Mouse (Mus musculus) kidney, postnatal 14 days (tissue): ENCODE measurements at regions not wholly inside any gene's neighbourhood (a gene's known extent, or its start where the extent isn't known, plus 50 kb on each side); places are given as distances from the start of the nearest gene placed in this dataset.
A peak's percentile ranks its signal among the peaks of the same experiment; 100 is the strongest.

ENCODE experiments used
- DNase-seq: peaks from one replicate; pipeline ENCODE4 v3.0.0; 2022; ENCODE audit warnings: mixed read lengths

DNA sequence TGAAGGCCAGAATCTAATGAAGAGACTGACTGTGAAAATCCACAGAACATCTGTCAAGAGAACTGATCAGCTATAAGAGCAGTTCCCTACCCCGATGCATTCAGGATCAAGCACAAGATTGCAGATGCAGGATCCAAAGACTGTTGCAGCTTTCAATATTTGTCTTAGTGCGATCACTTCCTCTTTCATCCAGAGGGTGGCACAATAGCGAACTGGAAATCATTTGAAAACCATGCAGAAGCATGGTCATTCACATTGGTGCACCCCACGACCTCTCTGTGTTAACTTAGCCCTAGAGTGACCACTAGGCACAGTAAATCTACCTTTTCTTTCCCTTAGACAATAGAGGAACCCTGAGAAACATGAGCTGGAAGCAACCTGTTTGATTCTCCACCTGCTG, 55.8 kb upstream of the Pak3 start:
- no peak for DNase-seq

DNA sequence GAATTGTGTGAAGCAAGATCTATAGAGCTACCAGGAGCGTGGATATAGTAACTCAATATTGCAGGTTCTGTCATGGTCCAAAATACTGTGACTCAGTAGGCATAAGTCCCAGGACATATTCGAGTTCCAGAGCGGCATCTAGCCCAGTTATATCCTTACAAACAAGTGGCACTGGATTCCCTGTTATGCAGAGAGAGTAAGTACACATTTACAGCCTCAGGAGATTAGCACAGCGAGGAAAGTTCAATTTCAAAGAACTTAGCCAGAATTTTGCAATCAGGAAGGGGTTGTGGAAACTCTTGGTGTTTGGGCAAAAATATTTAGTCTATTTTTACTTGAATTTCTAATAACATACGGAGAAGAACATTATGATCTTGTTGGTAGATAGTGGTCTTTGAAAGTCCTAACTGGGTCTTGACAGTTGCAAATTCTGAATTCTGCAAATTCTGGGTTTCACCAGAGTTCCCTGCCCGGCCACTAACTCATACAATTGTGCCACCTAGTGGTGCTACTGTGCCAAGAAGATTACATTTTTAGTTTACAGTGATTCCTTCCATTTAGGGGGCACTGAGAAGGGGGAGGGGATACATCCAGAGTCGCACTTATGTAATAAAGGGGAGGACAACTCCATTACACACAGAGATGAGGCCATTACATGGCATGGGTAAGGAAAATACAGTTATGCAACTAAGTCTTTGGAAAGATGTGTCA, 54.7 kb upstream of the Chrdl1 start:
- peak; percentile 1 for DNase-seq

DNA sequence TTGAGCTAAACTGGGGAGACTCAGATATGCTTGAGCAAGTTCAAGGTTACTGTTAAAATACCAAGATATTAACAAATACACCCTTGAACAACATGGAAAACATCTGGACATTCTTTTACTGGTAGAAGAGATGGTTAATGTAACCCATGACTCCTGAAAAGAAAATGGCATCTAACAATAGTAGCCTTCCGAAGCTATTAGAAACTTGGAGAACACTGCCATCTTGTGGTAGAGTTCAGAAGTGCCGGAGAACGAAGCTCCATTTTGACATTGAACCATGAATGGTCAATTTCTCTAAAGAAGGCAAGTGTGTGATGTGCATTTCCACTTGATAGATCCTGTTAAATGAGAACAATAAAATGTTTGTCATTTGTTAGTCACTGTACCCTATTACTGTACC, 50.5 kb upstream of the Chrdl1 start:
- peak; percentile 17 for DNase-seq
